Mouse (Mus musculus) testis, adult 2 months (tissue): ENCODE measurements around the gene Atp8a2.

Experiments used
- CTCF ChIP-seq: fragments of 200-500 bp; IDR thresholded peaks from 2 replicates; pipeline ENCODE4 v1.5.1; 2012; ENCODE audit warnings: low read depth, mild to moderate bottlenecking, inconsistent platforms, low read length, moderate library complexity; ENCODE audit not compliant: control insufficient read depth, insufficient read depth, insufficient replicate concordance
- POLR2A ChIP-seq: fragments of 200-500 bp; IDR thresholded peaks from 2 replicates; pipeline ENCODE4 v1.6.1; 2012; ENCODE audit warnings: low read depth, mild to moderate bottlenecking, inconsistent platforms, low read length, moderate library complexity; ENCODE audit not compliant: control insufficient read depth

DNA sequence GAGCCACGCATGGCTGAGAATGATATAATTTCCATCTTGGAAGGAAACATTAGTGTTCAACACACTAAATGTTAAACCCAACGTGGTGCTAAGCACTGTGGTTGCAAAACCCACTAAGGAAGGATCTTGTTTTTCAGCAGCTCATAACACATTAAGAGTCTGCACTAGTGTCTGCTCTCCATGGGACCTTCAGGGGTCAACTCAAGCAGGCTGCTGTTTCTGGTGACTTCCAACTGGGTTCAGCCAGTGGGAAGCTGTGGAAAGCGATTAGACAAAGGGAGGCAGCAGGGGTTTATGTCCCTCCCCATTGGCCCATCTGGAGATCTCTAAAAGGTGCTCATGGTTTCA lies 467.0 kb downstream of the Atp8a2 start:
- TF ChIP-seq POLR2A = no peak
- no peak for TF ChIP-seq CTCF
